27 mouse cellular contexts compared by ENCODE assay signal in genomic region chr4:44482851-44483250, GRCm38 (mm10).
"Had no signal": no experiment of that assay in that cellular context is flagged by ENCODE, and none has a peak within 500 bp of the region (broad histone marks: within the 10 kb centered on the region; RNA-seq: fewer than 3 reads in every experiment).

No protein-coding gene starts in this region.

- DNase-seq: gastrocnemius, postnatal 14 days; gastrocnemius, postnatal 36 days; heart, adult 18-20 months; heart, postnatal 14 days; heart, postnatal 36 days; kidney, adult 11 months; kidney, adult 2 months; kidney, adult 9 months; kidney, postnatal 14 days; kidney, postnatal 36 days; liver; liver, embryonic 13.5 days; liver, postnatal 0 days had no signal

- H3K4me2 ChIP-seq: heart, embryonic 13.5 days; heart, embryonic 15.5 days; hindbrain, embryonic 13.5 days; hindbrain, embryonic 15.5 days; kidney, embryonic 15.5 days; limb, embryonic 12.5 days; liver, embryonic 11.5 days; liver, embryonic 13.5 days; liver, embryonic 15.5 days had no signal

- H3K9me3 ChIP-seq: heart, embryonic 10.5 days; heart, embryonic 15.5 days; hindbrain, embryonic 13.5 days; hindbrain, embryonic 15.5 days; limb, embryonic 10.5 days; limb, embryonic 12.5 days; liver, embryonic 13.5 days; liver, embryonic 15.5 days had no signal

- H3K4me3 ChIP-seq: heart, embryonic 10.5 days; heart, embryonic 13.5 days; heart, embryonic 15.5 days; hindbrain, embryonic 13.5 days; hindbrain, embryonic 15.5 days; kidney, embryonic 15.5 days; left cerebral cortex, adult 2 months; limb, embryonic 10.5 days; limb, embryonic 12.5 days; liver, embryonic 13.5 days; liver, embryonic 15.5 days had no signal

- H3K9ac ChIP-seq: heart, embryonic 13.5 days; heart, embryonic 15.5 days; hindbrain, embryonic 13.5 days; hindbrain, embryonic 15.5 days; kidney, embryonic 15.5 days; limb, embryonic 12.5 days; liver, embryonic 13.5 days; liver, embryonic 15.5 days; liver, postnatal 0 days had no signal

- H3K27me3 ChIP-seq: hindbrain, embryonic 15.5 days; kidney, embryonic 15.5 days; limb, embryonic 12.5 days; liver, embryonic 13.5 days; liver, embryonic 15.5 days had no signal

- ATAC-seq: hindbrain, postnatal 0 days; intestine, embryonic 16.5 days; liver, postnatal 0 days had no signal

- H3K27ac ChIP-seq: heart, embryonic 10.5 days; heart, embryonic 13.5 days; heart, embryonic 15.5 days; hindbrain, embryonic 13.5 days; hindbrain, embryonic 15.5 days; hindbrain, postnatal 0 days; kidney, embryonic 15.5 days; kidney, postnatal 0 days; left cerebral cortex, adult 2 months; limb, embryonic 10.5 days; limb, embryonic 12.5 days; liver, embryonic 13.5 days; liver, embryonic 15.5 days had no signal

- H3K4me1 ChIP-seq: heart, embryonic 13.5 days; heart, embryonic 15.5 days; hindbrain, embryonic 15.5 days; kidney, embryonic 15.5 days; limb, embryonic 12.5 days; liver, embryonic 13.5 days; liver, embryonic 15.5 days had no signal

- H3K36me3 ChIP-seq: heart, embryonic 10.5 days; heart, embryonic 13.5 days; heart, embryonic 15.5 days; hindbrain, embryonic 13.5 days; hindbrain, embryonic 15.5 days; kidney, embryonic 15.5 days; limb, embryonic 10.5 days; limb, embryonic 12.5 days; liver, embryonic 13.5 days; liver, embryonic 15.5 days had no signal
